Mouse (Mus musculus): ENCODE measurements around the gene Dhx30.

GRCm38 (mm10) chr9:110162441-110162840 is 44.8 kb upstream of the Dhx30 start:
- no peak for TF ChIP-seq CTCF (IDR thresholded peaks at IDR 0.05; ENCODE audit: extremely low read depth, insufficient read length, insufficient replicate concordance, low read depth, low read length)
- no peak for TF ChIP-seq POLR2A (IDR thresholded peaks at IDR 0.05; ENCODE audit: low read depth, low read length)

All from small intestine, adult 2 months (tissue).